Mouse (Mus musculus) stomach, postnatal 0 days (tissue): ENCODE data around the gene Kcne1.

Source experiments
- CTCF ChIP-seq: IDR thresholded peaks from 2 replicates; pipeline ENCODE4 v1.5.1; 2016; ENCODE audit warnings: antibody characterized with exemption, low read depth, mild to moderate bottlenecking, moderate library complexity
- EP300 ChIP-seq: optimal IDR thresholded peaks from 2 replicates; pipeline ENCODE3; 2016; ENCODE audit warnings: antibody characterized with exemption

GRCm38 (mm10) chr16:92340612-92341511 lies 18.4 kb downstream of the Kcne1 start:
- TF ChIP-seq CTCF (peak; percentile 86), EP300 (no peak)
